Mouse (Mus musculus) spleen, adult 2 months (tissue): Measurements from ENCODE around the gene Eefsec.

ENCODE experiments used
- CTCF ChIP-seq: fragments of 200-500 bp; IDR thresholded peaks from 2 replicates; pipeline ENCODE4 v1.5.1; 2011; ENCODE audit warnings: mild to moderate bottlenecking, inconsistent platforms; ENCODE audit not compliant: insufficient read depth, insufficient read length, insufficient replicate concordance; ENCODE audit errors: extremely low read depth
- POLR2A ChIP-seq: fragments of 200-500 bp; IDR thresholded peaks from 2 replicates; pipeline ENCODE4 v1.6.1; 2011; ENCODE audit warnings: low read depth, low read length, inconsistent platforms

DNA sequence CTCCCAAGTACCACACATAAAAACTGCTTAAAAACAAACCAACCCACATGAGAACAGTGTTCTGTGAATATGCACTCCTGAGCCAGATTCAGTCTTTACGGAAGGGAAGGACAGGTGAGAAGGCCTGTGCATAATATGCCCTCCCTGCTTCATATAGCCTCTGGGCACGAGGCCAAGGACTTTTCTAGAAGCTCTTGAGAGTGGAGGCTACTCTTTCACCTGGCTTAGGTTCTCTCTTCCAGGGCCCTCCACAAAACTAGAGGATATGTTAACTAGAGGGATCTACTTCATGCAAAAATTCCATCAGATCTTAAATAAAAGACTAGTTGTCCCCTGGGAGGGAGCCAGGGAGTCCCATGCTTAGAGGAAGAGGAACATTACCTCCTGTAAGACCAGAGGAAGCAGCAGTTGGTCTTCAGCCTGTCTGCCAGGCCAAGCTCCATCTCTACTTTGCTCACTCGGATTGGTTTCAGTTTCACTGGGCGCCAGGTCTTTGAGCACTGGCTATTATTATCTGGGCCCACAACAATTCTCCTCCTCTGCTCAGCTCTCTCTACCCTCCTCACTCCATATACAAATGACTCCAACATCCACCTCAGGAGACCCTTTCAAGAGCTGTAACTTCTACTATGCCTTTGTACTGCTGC is 140.1 kb downstream of the Eefsec start:
- TF ChIP-seq POLR2A = no peak
- no peak for TF ChIP-seq CTCF
